Mouse (Mus musculus) fibroblast of lung, adult 2 months (primary cell): ENCODE measurements around the gene Spns3.
"Not testable (repeated sequence)": the region's sequence is repeated elsewhere in the genome, so short reads cannot be mapped to it uniquely, and the experiment has no call there.

Source experiments
- DNase-seq: peaks from one replicate; pipeline ENCODE4 v3.0.0-alpha.2; 2011; ENCODE audit warnings: low read depth

Gene Spns3

GRCm38 (mm10) chr11:72558155-72558554, 7.8 kb upstream of the Spns3 start:
- no peak for DNase-seq

DNA sequence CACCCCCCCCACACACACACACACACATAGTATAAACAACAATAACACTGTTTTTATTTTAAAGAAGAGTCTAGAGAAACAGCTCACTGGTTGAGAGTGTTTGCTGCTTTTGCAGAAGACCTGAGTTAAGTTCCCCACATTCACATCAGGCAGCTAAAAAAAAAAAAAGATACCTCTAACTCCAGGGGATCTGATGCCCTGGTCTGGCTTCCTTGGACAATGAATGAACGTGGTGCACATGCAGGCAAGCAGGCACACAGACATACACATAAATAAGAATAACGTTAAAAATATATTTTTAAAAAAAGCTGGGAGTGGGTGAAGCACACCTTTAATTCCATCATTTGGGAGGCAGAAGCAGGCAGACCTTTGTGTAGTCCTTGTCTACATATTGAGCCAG, 6.6 kb upstream of the Spns3 start:
- no peak for DNase-seq

- no peak for DNase-seq
Measured at GRCm38 (mm10) chr11:72556470-72556869, 6.2 kb upstream of the Spns3 start.

GRCm38 (mm10) chr11:72551531-72552105, 1.3 kb upstream of the Spns3 start:
- DNase-seq = no peak

DNA sequence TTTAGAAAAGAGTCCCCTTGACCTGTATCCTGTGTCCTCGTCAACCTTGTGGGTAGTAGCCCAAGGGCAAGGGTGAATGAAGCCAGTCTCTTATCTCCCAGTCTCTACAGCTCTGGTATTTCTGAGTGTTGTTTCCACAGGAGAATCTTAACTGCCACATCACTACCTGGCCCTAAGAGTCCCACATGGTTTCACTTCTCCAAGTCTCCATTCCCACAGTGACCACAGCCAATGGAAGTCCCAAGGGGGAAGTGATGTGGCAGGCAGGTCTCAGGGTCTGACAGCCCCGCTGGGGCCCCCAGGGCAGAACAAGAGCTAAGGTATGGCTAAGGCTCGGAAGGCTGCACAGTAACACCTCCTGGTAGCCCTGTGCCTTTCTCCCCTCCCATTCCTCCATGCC, 3.1 kb downstream of the Spns3 start:
- DNase-seq = no peak

DNA sequence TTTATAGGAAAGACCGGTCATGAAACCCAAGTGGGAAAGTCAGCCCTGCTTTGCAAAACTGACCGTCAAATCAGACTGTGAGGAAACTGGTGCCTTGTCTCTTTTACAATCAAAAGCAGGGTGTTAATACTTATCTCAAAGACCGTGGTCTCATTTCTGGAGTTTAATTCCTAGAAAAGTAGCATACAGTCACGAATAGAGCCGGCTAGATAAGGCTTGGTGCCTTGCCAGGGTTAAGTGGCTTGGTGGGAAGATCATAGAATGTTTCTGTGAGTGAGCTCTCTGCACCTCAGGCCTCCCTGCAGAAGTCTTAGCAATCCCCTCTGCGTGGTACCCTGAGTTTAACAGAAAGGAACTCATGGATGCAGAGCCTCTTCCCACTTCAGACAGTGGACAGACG, 5.6 kb downstream of the Spns3 start:
- no peak for DNase-seq

DNA sequence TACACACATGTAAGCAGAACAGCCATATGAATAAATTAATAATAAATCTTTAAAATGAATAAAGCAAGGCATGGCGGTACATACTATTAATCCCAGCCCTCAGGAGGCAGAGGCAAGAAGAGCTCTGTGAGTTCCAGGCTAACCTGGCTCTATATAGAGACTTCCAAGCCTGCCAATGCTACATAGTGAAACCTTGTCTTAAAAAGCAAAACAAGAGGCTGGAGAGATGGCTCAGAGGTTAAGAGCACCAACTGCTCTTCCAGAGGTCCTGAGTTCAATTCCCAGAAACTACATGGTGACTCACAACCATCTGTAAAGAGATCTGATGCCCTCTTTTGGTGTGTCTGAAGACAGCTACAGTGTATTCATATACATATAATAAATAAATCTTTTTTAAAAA, 6.6 kb downstream of the Spns3 start:
- not testable (repeated sequence) for DNase-seq

GRCm38 (mm10) chr11:72542586-72542985, 7.7 kb downstream of the Spns3 start:
- DNase-seq = no peak

DNA sequence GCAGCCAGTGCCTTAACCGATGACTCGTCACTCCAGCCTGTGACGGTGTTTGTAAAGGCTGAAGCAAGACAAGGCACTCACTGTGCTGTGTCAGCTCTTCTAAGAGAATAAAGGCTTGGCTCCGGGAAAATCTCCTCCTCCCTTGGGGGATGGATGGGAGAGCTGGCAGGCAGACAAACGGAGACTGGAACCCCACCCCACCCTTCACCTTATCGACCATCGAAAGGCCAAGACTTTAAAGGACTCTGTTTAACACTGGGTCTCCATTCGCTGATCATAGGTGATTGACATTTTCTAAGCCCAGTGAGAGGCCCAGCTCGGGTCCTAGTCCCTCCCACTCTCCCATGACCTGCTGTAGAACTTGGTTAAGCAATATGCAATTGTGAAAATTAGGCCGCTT, 8.4 kb downstream of the Spns3 start:
- DNase-seq = no peak

DNA sequence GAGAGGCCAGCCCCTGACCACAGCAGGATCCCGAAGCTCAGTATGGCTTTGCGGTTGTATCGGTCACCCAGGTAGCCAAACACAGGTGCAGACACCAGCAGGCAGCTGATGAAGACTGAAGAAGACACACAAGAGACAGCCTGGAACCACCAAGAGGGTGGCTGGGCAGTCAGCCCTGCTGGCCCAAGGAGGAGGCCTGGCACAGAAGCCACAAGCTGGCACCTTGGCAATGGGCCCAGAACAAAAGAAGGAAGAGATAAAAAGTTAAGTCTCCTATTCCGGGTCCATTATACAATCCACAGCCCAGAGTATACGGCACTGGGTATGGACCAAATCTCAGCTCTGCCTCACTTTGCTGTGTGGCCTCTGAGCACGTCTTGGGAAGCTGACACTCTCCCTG, 9.9 kb downstream of the Spns3 start:
- no peak for DNase-seq

GRCm38 (mm10) chr11:72538811-72539210, 11.5 kb downstream of the Spns3 start:
- DNase-seq = no peak

DNA sequence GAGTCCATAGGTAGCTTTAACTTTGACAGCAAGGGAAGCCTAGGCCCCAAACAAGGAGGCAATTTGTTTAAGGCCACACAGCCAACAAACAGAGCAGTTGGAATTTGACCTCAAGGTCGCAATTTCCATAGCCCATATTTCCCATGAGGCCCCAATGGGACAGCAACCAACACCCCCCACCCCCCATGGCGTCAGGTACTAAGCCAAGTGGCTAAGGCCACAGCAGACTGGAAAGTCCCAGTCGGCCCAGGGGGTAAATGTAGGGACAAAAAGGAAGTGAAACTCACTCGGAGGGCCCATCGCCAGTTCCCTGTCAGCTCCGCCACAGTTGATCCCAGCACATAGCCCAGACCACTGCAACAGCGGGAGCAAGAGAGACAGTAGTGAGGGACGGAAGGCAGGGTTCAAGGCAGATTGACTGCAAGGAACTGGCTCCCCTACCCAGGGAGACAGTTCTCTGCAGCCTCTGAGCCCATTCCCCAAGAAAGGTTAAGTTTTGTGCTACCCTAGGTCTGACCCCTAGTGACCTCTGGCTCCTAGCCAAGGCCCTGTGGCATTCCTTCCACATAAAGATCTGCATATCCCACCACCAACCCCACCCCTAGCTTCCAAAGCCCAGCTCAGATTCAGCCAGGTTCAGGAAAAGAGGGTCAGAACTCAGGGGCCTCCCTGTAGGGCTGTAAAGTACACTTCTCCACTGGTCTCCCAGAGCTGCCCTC, 12.1 kb downstream of the Spns3 start:
- peak; percentile 40 for DNase-seq

- DNase-seq = no peak
Measured at GRCm38 (mm10) chr11:72537503-72537902, 12.8 kb downstream of the Spns3 start.

DNA sequence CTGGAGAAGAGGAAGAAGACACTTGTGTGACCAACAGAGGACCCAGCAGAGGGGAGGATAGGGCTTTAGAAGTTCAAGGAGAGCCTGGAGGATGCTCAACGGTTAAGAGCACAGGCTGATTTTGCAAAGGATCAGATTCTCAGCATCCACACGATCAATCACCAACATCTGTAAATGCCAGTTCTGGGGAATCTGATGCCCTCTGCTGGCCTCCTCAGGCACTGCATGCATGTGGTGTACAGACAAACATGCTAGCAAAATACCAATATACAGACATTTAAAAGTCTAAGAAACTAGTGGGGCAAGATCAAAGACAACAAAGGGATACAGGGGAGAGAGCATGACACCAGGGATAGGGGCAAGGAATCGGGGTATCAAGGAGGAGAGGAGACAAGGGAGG, 14.8 kb downstream of the Spns3 start:
- no peak for DNase-seq

- DNase-seq = no peak
Measured at GRCm38 (mm10) chr11:72532890-72533289, 17.4 kb downstream of the Spns3 start.

DNA sequence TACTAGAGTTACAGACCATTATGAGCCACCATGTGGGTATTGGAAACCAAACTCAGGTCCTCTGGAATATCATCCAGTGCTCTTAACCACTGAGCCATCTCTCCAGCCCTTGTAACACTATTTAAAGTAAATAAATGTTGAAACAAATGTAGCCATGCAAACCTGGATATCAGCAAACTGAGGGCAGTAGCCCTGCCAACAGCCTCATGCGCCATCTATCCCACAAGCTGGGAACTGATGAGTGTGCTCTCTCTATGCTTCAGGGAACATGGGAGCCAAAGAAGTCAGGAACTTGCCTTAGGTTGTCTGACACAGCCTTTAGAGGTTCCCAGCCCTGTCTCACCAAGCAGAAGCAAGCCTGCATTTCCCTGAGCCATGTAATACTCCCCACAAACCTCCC, 18.7 kb downstream of the Spns3 start:
- no peak for DNase-seq

DNA sequence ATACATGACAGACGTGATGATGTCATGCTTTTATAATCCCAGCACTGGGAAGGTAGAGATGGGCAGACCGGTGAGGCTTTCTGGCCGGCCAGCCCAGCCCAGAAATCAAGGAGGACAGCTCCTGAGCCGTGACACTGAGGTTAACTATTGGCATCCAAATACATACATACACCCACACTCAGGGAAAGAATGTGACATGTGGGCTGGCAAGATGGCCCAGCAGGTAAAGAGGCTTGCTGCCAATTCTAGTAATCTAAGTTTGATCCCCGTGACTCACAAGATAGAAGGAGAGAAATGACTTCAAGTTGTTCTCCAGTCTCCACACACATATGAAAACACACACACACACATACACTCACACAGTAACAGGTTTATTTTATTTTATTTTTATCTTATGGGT, 19.2 kb downstream of the Spns3 start:
- DNase-seq = no peak

DNA sequence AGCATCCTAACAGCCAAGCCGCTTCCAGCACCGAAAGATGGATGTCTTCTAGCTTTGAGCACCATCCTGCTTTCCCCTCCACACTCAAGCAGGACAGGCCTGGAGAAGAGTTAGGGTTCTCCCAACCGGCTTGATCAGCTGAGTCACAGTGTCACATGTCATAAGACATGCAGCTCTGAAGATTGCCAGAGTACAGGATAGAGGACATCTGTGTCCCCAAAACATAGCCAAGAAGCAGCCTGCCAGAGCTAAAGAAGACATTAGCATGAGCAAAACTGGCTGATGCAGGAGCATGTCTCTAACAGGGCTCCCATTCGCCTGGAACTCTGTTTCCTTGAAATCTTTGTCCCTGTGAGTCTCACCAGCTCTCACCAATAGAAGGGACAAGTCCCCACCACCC, 24.1 kb downstream of the Spns3 start:
- DNase-seq = no peak

GRCm38 (mm10) chr11:72523711-72524110, 26.6 kb downstream of the Spns3 start:
- no peak for DNase-seq

- DNase-seq = peak; percentile 56
Measured at GRCm38 (mm10) chr11:72522616-72523041, 27.7 kb downstream of the Spns3 start.

GRCm38 (mm10) chr11:72521598-72522541, 28.4 kb downstream of the Spns3 start:
- peak; percentile 83 for DNase-seq

DNA sequence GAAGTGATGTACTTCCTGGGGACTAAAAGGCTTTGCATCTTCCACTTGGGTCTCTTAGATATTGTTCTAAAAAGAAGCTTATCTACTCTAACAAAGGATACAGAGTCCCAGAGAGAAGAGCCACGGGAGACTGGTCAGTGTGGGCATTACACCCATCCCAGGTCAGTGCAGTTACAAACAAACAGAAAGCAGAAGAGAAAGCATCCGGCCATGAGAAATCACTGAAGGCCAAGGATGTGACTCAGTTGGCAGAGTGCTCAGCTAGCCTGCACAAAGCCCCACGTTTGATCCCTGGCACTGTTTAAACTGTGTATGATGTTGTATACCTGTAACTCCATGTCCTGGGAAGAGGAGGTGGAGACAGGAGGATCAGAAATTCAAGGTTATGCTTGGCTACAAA, 30.4 kb downstream of the Spns3 start:
- no peak for DNase-seq

DNA sequence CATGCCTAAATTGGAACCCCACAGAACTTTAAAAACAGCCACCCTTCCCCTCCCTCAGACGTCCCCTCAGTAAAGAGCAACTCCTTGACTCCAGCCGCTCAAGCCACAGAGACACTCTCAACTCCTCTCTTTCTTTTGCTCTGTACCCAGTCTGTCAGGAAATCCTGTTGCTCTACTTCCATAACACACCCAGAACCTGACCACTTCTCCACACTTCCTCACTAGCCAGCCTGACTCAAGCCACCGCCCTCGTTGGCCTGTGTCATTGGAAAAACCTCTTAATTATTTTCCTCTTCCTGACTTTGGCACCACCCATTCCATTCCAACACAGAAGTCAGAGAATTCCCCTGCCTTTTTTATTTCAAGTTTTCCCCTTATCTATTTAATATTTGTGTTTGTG, 31.1 kb downstream of the Spns3 start:
- DNase-seq = no peak
